9 mouse cellular contexts compared by ENCODE assay signal in the genomic region with DNA sequence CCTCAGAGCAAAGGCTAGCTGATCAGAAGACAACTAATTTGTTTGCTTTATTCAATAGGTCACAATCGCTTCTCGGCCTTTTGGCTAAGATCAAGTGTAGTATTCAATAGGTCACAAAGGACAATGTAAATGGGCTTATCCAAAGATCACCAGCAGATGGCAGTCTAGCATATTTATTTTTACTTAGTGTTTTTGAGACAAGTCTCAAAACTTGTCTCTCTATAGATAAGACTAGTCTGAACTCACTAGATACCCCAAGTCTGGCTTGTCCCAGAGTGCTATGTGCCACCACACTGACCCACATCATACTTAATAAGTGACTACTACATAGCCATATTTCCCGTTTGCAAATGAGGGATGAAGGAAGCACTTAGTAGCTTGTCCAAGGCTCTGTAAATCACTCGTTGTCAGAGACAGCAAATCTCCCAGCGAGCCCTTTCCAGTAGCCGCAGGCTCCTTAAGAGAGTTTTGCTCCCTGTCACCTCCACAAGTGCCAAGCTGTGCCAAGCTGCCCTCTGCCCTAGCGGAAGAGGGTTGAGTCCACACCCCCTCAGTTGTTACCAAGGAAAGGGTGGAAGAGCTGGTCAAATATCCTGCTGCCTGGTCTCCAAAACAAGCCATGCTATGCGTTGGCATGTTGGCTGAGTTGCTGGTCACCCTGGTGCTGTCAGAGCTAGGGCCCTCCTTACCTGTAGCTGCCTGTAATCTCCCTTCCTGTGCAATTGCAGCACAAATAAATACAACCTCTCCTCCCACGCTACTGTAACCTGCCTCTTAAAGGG. TPM values are rescaled to one million over a fixed set of nuclear protein-coding genes. Genes with fewer than 3 reads are reported as not detected.
DNase-seq lines count a peak whose midpoint lies in the region; ATAC-seq and TF ChIP-seq lines count a peak whose summit lies in the region.
"Had no signal": no experiment of that assay in that cellular context is flagged by ENCODE, and none has a peak within 500 bp of the region (broad histone marks: within the 10 kb centered on the region; RNA-seq: fewer than 3 reads in every experiment).

No protein-coding gene starts in this region.

- H3K4me1 ChIP-seq in hindbrain, embryonic 10.5 days (replicated peaks): peaks cover 30% of the 10 kb centered on the region
- peaks cover 7% of the 10 kb centered on the region; the same call in 1 of the 2 replicates for H3K4me1 ChIP-seq in hindbrain, embryonic 12.5 days
- peaks cover 8% of the 10 kb centered on the region; the same call in 1 of the 2 replicates for H3K4me1 ChIP-seq in heart, postnatal 0 days (ENCODE audit: control insufficient read depth, insufficient read depth)
- no peaks in the 10 kb centered on the region for H3K4me1 ChIP-seq in midbrain, embryonic 14.5 days (ENCODE audit: control insufficient read depth, insufficient read depth, low read length)

- peak; percentile 35 for DNase-seq in hindbrain, embryonic 10.5 days (ENCODE audit: low spot score)
- DNase-seq in ES-CJ7 (ENCODE audit: low read depth, low spot score): peak; percentile 82
- DNase-seq in heart, postnatal 0 days (ENCODE audit: low spot score): peak; percentile 51
- DNase-seq in layer of hippocampus, postnatal 10 days (ENCODE audit: low spot score in 2 of 2): peak; percentile 40 to 41
- peak; percentile 90 for DNase-seq in midbrain, embryonic 14.5 days
- peak; percentile 43 for DNase-seq in yolk sac, embryonic 10.5 days (ENCODE audit: low spot score)

- no peak overlapping the region for H3K4me3 ChIP-seq in hindbrain, embryonic 10.5 days
- H3K4me3 ChIP-seq in hindbrain, embryonic 12.5 days: no peak overlapping the region
- peak overlapping the region; percentile 3; the same call in 1 of the 2 replicates for H3K4me3 ChIP-seq in heart, postnatal 0 days (ENCODE audit: low read depth, low read length)
- H3K4me3 ChIP-seq in midbrain, embryonic 14.5 days (replicated peaks; ENCODE audit: low read depth, low read length): no peak overlapping the region
- H3K4me3 ChIP-seq: embryonic facial prominence, embryonic 15.5 days had no signal

- H3K9ac ChIP-seq in hindbrain, embryonic 12.5 days: no peak overlapping the region
- no peak overlapping the region for H3K9ac ChIP-seq in heart, postnatal 0 days (replicated peaks; ENCODE audit: low read depth, low read length)
- H3K9ac ChIP-seq in midbrain, embryonic 14.5 days (replicated peaks; ENCODE audit: low read length): no peak overlapping the region
- H3K9ac ChIP-seq: embryonic facial prominence, embryonic 15.5 days had no signal

- H3K36me3 ChIP-seq in hindbrain, embryonic 10.5 days: peaks cover 24% of the 10 kb centered on the region
- H3K36me3 ChIP-seq in hindbrain, embryonic 12.5 days: peaks cover 17% of the 10 kb centered on the region
- H3K36me3 ChIP-seq in heart, postnatal 0 days (replicated peaks; ENCODE audit: control insufficient read depth, insufficient read depth, low read length): peaks cover 17% of the 10 kb centered on the region
- peaks cover 21% of the 10 kb centered on the region for H3K36me3 ChIP-seq in midbrain, embryonic 14.5 days (ENCODE audit: control insufficient read depth, insufficient read depth, low read length)

- no peak for ATAC-seq in hindbrain, embryonic 12.5 days (ENCODE audit: low FRiP score)
- ATAC-seq in common myeloid progenitor, adult 5-6 weeks (replicated peaks; ENCODE audit: low read depth, poor library complexity, severe bottlenecking): peak; percentile 69
- ATAC-seq in heart, postnatal 0 days (ENCODE audit: insufficient read depth, low read depth): peak; percentile 20
- ATAC-seq in midbrain, embryonic 14.5 days (ENCODE audit: low FRiP score, low TSS enrichment): no peak; the same call in 1 of the 2 replicates

- H3K9me3 ChIP-seq in hindbrain, embryonic 10.5 days: no peaks in the 10 kb centered on the region
- no peaks in the 10 kb centered on the region for H3K9me3 ChIP-seq in hindbrain, embryonic 12.5 days (replicated peaks)
- no peaks in the 10 kb centered on the region for H3K9me3 ChIP-seq in heart, postnatal 0 days (replicated peaks; ENCODE audit: control insufficient read depth, low read length)
- H3K9me3 ChIP-seq in midbrain, embryonic 14.5 days (ENCODE audit: control insufficient read depth, low read length): no peaks in the 10 kb centered on the region
- H3K9me3 ChIP-seq: embryonic facial prominence, embryonic 15.5 days had no signal

- H3K4me2 ChIP-seq in hindbrain, embryonic 12.5 days (replicated peaks): no peak overlapping the region
- H3K4me2 ChIP-seq in heart, postnatal 0 days (ENCODE audit: low read depth, low read length): peak overlapping the region; percentile 45
- H3K4me2 ChIP-seq in midbrain, embryonic 14.5 days (ENCODE audit: low read length): no peak overlapping the region
- H3K4me2 ChIP-seq: embryonic facial prominence, embryonic 15.5 days had no signal

- WGBS in hindbrain, embryonic 10.5 days: 38% methylated on average over 9 of the region's 9 CpGs
- 37% methylated on average over 9 of the region's 9 CpGs for WGBS in hindbrain, embryonic 12.5 days
- WGBS in heart, postnatal 0 days: 22% methylated on average over 9 of the region's 9 CpGs
- 31% methylated on average over 9 of the region's 9 CpGs for WGBS in midbrain, embryonic 14.5 days

- no peak for TF ChIP-seq EP300 in heart, postnatal 0 days (IDR thresholded peaks at IDR 0.05; ENCODE audit: low read depth)

- TF ChIP-seq CTCF in heart, postnatal 0 days (IDR thresholded peaks at IDR 0.05; ENCODE audit: low read depth): peak; percentile 58

- no peaks in the 10 kb centered on the region for H3K27me3 ChIP-seq in hindbrain, embryonic 10.5 days (ENCODE audit: insufficient read depth, poor library complexity, severe bottlenecking)
- H3K27me3 ChIP-seq in hindbrain, embryonic 12.5 days: no peaks in the 10 kb centered on the region
- no peaks in the 10 kb centered on the region for H3K27me3 ChIP-seq in heart, postnatal 0 days (ENCODE audit: control insufficient read depth, insufficient read depth, low read length)
- no peaks in the 10 kb centered on the region for H3K27me3 ChIP-seq in midbrain, embryonic 14.5 days (ENCODE audit: control insufficient read depth, insufficient read depth, low read length)
- H3K27me3 ChIP-seq: embryonic facial prominence, embryonic 15.5 days had no signal

- peak overlapping the region; percentile 77; the same call in 1 of the 2 replicates for H3K27ac ChIP-seq in hindbrain, embryonic 10.5 days
- no peak overlapping the region for H3K27ac ChIP-seq in hindbrain, embryonic 12.5 days
- H3K27ac ChIP-seq in heart, postnatal 0 days (ENCODE audit: low read depth): peak overlapping the region; percentile 40; the same call in 1 of the 2 replicates
- H3K27ac ChIP-seq in midbrain, embryonic 14.5 days (replicated peaks; ENCODE audit: low read depth, low read length): no peak overlapping the region
- H3K27ac ChIP-seq: embryonic facial prominence, embryonic 15.5 days had no signal

RNA-seq across cellular contexts. Expression of a gene that starts 13.6 kb away (rescaled TPM):
- polyA plus RNA-seq in hindbrain, embryonic 10.5 days (2016; fragmentation: Nextera tagmentation; extraction: Ambion mirVana): 111 and 123 TPM in 2 replicates
- 171 and 179 TPM in 2 replicates for polyA plus RNA-seq in hindbrain, embryonic 12.5 days (2016; fragmentation: Nextera tagmentation; extraction: Ambion mirVana)
- 92.2 and 93.1 TPM in 2 replicates for total RNA-seq in common myeloid progenitor, adult 5-6 weeks (2017)
- total RNA-seq in heart, postnatal 0 days (2014; rRNA removed; ENCODE audit: low replicate concordance): 81.1 and 146 TPM in 2 replicates
- polyA plus RNA-seq in heart, postnatal 0 days (2015; fragmentation: Nextera tagmentation; extraction: Ambion mirVana): 52.2 and 56.1 TPM in 2 replicates
- 100 to 1,000 TPM; 212 to 255 TPM for total RNA-seq in layer of hippocampus, postnatal 10 days (2021)
- 122 and 134 TPM in 2 replicates for polyA plus RNA-seq in midbrain, embryonic 14.5 days (2014; fragmentation: Nextera tagmentation; extraction: Ambion mirVana)

RNA-seq across cellular contexts. Expression of a gene that starts 16.5 kb away (rescaled TPM):
- 207 and 220 TPM in 2 replicates for polyA plus RNA-seq in hindbrain, embryonic 10.5 days (2016; fragmentation: Nextera tagmentation; extraction: Ambion mirVana)
- 152 and 155 TPM in 2 replicates for polyA plus RNA-seq in hindbrain, embryonic 12.5 days (2016; fragmentation: Nextera tagmentation; extraction: Ambion mirVana)
- total RNA-seq in common myeloid progenitor, adult 5-6 weeks (2017): 144 and 157 TPM in 2 replicates
- 246 and 286 TPM in 2 replicates for total RNA-seq in heart, postnatal 0 days (2014; rRNA removed; ENCODE audit: low replicate concordance)
- polyA plus RNA-seq in heart, postnatal 0 days (2015; fragmentation: Nextera tagmentation; extraction: Ambion mirVana): 144 and 146 TPM in 2 replicates
- total RNA-seq in layer of hippocampus, postnatal 10 days (2021): 100 to 1,000 TPM; 123 to 129 TPM
- 110 and 114 TPM in 2 replicates for polyA plus RNA-seq in midbrain, embryonic 14.5 days (2014; fragmentation: Nextera tagmentation; extraction: Ambion mirVana)

RNA-seq across cellular contexts. Expression of a gene that starts 38.6 kb away (rescaled TPM):
- polyA plus RNA-seq in hindbrain, embryonic 10.5 days (2016; fragmentation: Nextera tagmentation; extraction: Ambion mirVana): 69.0 and 72.5 TPM in 2 replicates
- polyA plus RNA-seq in hindbrain, embryonic 12.5 days (2016; fragmentation: Nextera tagmentation; extraction: Ambion mirVana): 59.4 and 60.7 TPM in 2 replicates
- 47.1 and 48.5 TPM in 2 replicates for total RNA-seq in common myeloid progenitor, adult 5-6 weeks (2017)
- 74.9 and 82.4 TPM in 2 replicates for total RNA-seq in heart, postnatal 0 days (2014; rRNA removed; ENCODE audit: low replicate concordance)
- 18.3 and 19.0 TPM in 2 replicates for polyA plus RNA-seq in heart, postnatal 0 days (2015; fragmentation: Nextera tagmentation; extraction: Ambion mirVana)
- total RNA-seq in layer of hippocampus, postnatal 10 days (2021): 10 to 100 TPM; 79.9 to 81.8 TPM
- polyA plus RNA-seq in midbrain, embryonic 14.5 days (2014; fragmentation: Nextera tagmentation; extraction: Ambion mirVana): 42.4 and 47.8 TPM in 2 replicates

RNA-seq across cellular contexts. Expression of a gene that starts 39.3 kb away (rescaled TPM):
- polyA plus RNA-seq in hindbrain, embryonic 10.5 days (2016; fragmentation: Nextera tagmentation; extraction: Ambion mirVana): 173 and 180 TPM in 2 replicates
- polyA plus RNA-seq in hindbrain, embryonic 12.5 days (2016; fragmentation: Nextera tagmentation; extraction: Ambion mirVana): 124 and 140 TPM in 2 replicates
- 47.2 and 56.0 TPM in 2 replicates for total RNA-seq in common myeloid progenitor, adult 5-6 weeks (2017)
- total RNA-seq in heart, postnatal 0 days (2014; rRNA removed; ENCODE audit: low replicate concordance): 3.6 and 34.6 TPM in 2 replicates
- 131 and 136 TPM in 2 replicates for polyA plus RNA-seq in heart, postnatal 0 days (2015; fragmentation: Nextera tagmentation; extraction: Ambion mirVana)
- total RNA-seq in layer of hippocampus, postnatal 10 days (2021): 100 to 1,000 TPM; 117 to 126 TPM
- 93.4 and 154 TPM in 2 replicates for polyA plus RNA-seq in midbrain, embryonic 14.5 days (2014; fragmentation: Nextera tagmentation; extraction: Ambion mirVana)

RNA-seq across cellular contexts. Expression of a gene that starts 44.0 kb away (rescaled TPM):
- polyA plus RNA-seq in hindbrain, embryonic 10.5 days (2016; fragmentation: Nextera tagmentation; extraction: Ambion mirVana): 2.1 and 2.9 TPM in 2 replicates
- polyA plus RNA-seq in hindbrain, embryonic 12.5 days (2016; fragmentation: Nextera tagmentation; extraction: Ambion mirVana): 1.5 and 2.4 TPM in 2 replicates
- total RNA-seq in common myeloid progenitor, adult 5-6 weeks (2017): not detected in 2 replicates
- total RNA-seq in heart, postnatal 0 days (2014; rRNA removed; ENCODE audit: low replicate concordance): 0.39 and 2.5 TPM in 2 replicates
- 0.16 TPM in 1 of 2 replicates, not detected in the other for polyA plus RNA-seq in heart, postnatal 0 days (2015; fragmentation: Nextera tagmentation; extraction: Ambion mirVana)
- total RNA-seq in layer of hippocampus, postnatal 10 days (2021): not detected
- polyA plus RNA-seq in midbrain, embryonic 14.5 days (2014; fragmentation: Nextera tagmentation; extraction: Ambion mirVana): not detected in 2 replicates

Comparison
In these comparisons a context has a peak if more than half of its experiments do, and no peak if none do; other contexts are left out.
1. H3K27ac ChIP-seq: peak in hindbrain, embryonic 10.5 days (single experiment) and heart, postnatal 0 days (single experiment); none in hindbrain, embryonic 12.5 days (single experiment) and midbrain, embryonic 14.5 days (single experiment).
2. DNase-seq: peak in every context shown above with its lines; median percentile 90 in midbrain, embryonic 14.5 days; 82 in ES-CJ7; 51 in heart, postnatal 0 days; 43 in yolk sac, embryonic 10.5 days; 40 in layer of hippocampus, postnatal 10 days; 35 in hindbrain, embryonic 10.5 days.
3. ATAC-seq: peak in common myeloid progenitor, adult 5-6 weeks (single experiment) and heart, postnatal 0 days (single experiment); none in hindbrain, embryonic 12.5 days (single experiment) and midbrain, embryonic 14.5 days (single experiment).